Mouse (Mus musculus) heart, postnatal 4 days (tissue): ENCODE results near the gene Stat5b. TPM values are rescaled to one million over a fixed set of nuclear protein-coding genes. Genes with fewer than 3 reads are reported as not detected.

Source experiments
- DNase-seq: peaks from one replicate; pipeline ENCODE4 v3.0.0; 2021
- total RNA-seq, 2 experiments: library from RNA; stranded (reverse); gene quantifications; 2 replicates each; pipeline ENCODE4 v1.2.3; 2021

Stat5b gene
- total RNA-seq: 10 to 100 TPM; 45.4 to 52.4 TPM

- DNase-seq: peak; percentile 80
Observed at GRCm38 (mm10) chr11:100850038-100850777, at the start of gene Stat5b. TSS of gene Stat5b (minus strand) at chr11:100850724.

GRCm38 (mm10) chr11:100898441-100899199, 48.1 kb upstream of the Stat5b start:
- no peak for DNase-seq

GRCm38 (mm10) chr11:100897294-100898231, 47.0 kb upstream of the Stat5b start:
- DNase-seq: no peak

- DNase-seq: no peak
Observed at GRCm38 (mm10) chr11:100896078-100896477, 45.6 kb upstream of the Stat5b start.

GRCm38 (mm10) chr11:100894146-100894918, 43.8 kb upstream of the Stat5b start:
- DNase-seq: no peak

- DNase-seq: peak; percentile 95
Observed at GRCm38 (mm10) chr11:100893482-100893881, 43.0 kb upstream of the Stat5b start.

- DNase-seq: peak; percentile 52
Observed at GRCm38 (mm10) chr11:100892435-100892834, 41.9 kb upstream of the Stat5b start.

GRCm38 (mm10) chr11:100891256-100892123, 41.0 kb upstream of the Stat5b start:
- DNase-seq: no peak

- DNase-seq: no peak
Observed at GRCm38 (mm10) chr11:100890481-100890880, 40.0 kb upstream of the Stat5b start.

GRCm38 (mm10) chr11:100888348-100888820, 37.9 kb upstream of the Stat5b start:
- no peak for DNase-seq

GRCm38 (mm10) chr11:100887764-100888163, 37.2 kb upstream of the Stat5b start:
- DNase-seq: no peak

GRCm38 (mm10) chr11:100887236-100887635, 36.7 kb upstream of the Stat5b start:
- DNase-seq: no peak

- DNase-seq: no peak
Observed at GRCm38 (mm10) chr11:100886188-100886740, 35.7 kb upstream of the Stat5b start.

- DNase-seq: no peak
Observed at GRCm38 (mm10) chr11:100885472-100885871, 34.9 kb upstream of the Stat5b start.

- no peak for DNase-seq
Observed at GRCm38 (mm10) chr11:100883640-100884039, 33.1 kb upstream of the Stat5b start.

- DNase-seq: no peak
Observed at GRCm38 (mm10) chr11:100879321-100880078, 29.0 kb upstream of the Stat5b start.

- DNase-seq: no peak
Observed at GRCm38 (mm10) chr11:100875761-100876160, 25.2 kb upstream of the Stat5b start.

GRCm38 (mm10) chr11:100870968-100871350, 20.4 kb upstream of the Stat5b start:
- DNase-seq: no peak

- no peak for DNase-seq
Observed at GRCm38 (mm10) chr11:100870256-100870967, 19.9 kb upstream of the Stat5b start.
